Mouse (Mus musculus) olfactory bulb, adult 2 months (tissue): ENCODE results near the gene Gm45261. TPM values are rescaled to one million over a fixed set of nuclear protein-coding genes. Genes with fewer than 3 reads are reported as not detected.

Experiments
- H3K27ac ChIP-seq: fragments of 200-500 bp; 2 replicates; pipeline ENCODE4 v1.5.1; 2012; ENCODE audit warnings: low read depth, low read length; ENCODE audit not compliant: insufficient read depth
- H3K4me1 ChIP-seq: fragments of 200-500 bp; 2 replicates; pipeline ENCODE4 v1.6.1; 2012; ENCODE audit warnings: low read length; ENCODE audit not compliant: control insufficient read depth, insufficient read depth
- H3K4me3 ChIP-seq: fragments of 200-500 bp; 2 replicates; pipeline ENCODE4 v1.5.1; 2012; ENCODE audit warnings: mild to moderate bottlenecking, low read depth, low read length, moderate library complexity; ENCODE audit not compliant: insufficient read depth
- CTCF ChIP-seq: fragments of 200-500 bp; IDR thresholded peaks from 2 replicates; pipeline ENCODE4 v1.5.1; 2012; ENCODE audit warnings: low read depth, mild to moderate bottlenecking, low read length, moderate library complexity; ENCODE audit not compliant: insufficient read depth
- POLR2A ChIP-seq: fragments of 200-500 bp; IDR thresholded peaks from 2 replicates; pipeline ENCODE4 v1.6.1; 2012; ENCODE audit warnings: mild to moderate bottlenecking, low read depth, low read length, moderate library complexity; ENCODE audit not compliant: insufficient read depth
- WGBS: fragments of 180-500 bp; shearing (Covaris S2); methylation state at CpG from one replicate; pipeline ENCODE4 v1.1.7; 2018; 5-methylcytosine and 5-hydroxymethylcytosine counted together
- polyA plus RNA-seq: library from polyadenylated mRNA; stranded (reverse); fragments of >200 nt; gene quantifications from 2 replicates; pipeline ENCODE4 v1.2.4, GENCODE M21; 2012; ENCODE audit warnings: low replicate concordance; ENCODE audit not compliant: missing spikeins, insufficient read depth, insufficient read length

Gene Gm45261
- polyA plus RNA-seq = not detected in 2 replicates

GRCm38 (mm10) chr1:80461348-80461747, at the start of gene Gm45261:
TSS of gene Gm45261 (minus strand) at chr1:80461448.
- Histone ChIP-seq H3K27ac (no peak within 1 kb of the TSS), H3K4me3 (no peak within 1 kb of the TSS), H3K4me1 (no peaks in the 10 kb centered on the region)
- no peak for TF ChIP-seq CTCF
- no peak for TF ChIP-seq POLR2A
- 85% methylated on average over 6 of the region's 6 CpGs for WGBS

GRCm38 (mm10) chr1:80504757-80505156, 43.5 kb upstream of the Gm45261 start:
- H3K4me3 ChIP-seq = no peak overlapping the region
- H3K4me1 ChIP-seq = no peaks in the 10 kb centered on the region
- TF ChIP-seq POLR2A (no peak), CTCF (no peak)
- 80% methylated on average over 2 of the region's 2 CpGs for WGBS
- no peak overlapping the region for H3K27ac ChIP-seq

- 91% methylated on average over 4 of the region's 4 CpGs for WGBS
- Histone ChIP-seq H3K4me1 (no peaks in the 10 kb centered on the region), H3K4me3 (no peak overlapping the region), H3K27ac (no peak overlapping the region)
- TF ChIP-seq POLR2A (no peak), CTCF (no peak)
These were observed 42.8 kb upstream of the Gm45261 start for GRCm38 (mm10) chr1:80504081-80504480.

GRCm38 (mm10) chr1:80502456-80503165, 41.4 kb upstream of the Gm45261 start:
- WGBS = 78% methylated on average over 9 of the region's 9 CpGs
- Histone ChIP-seq H3K4me3 (no peak overlapping the region), H3K4me1 (no peaks in the 10 kb centered on the region), H3K27ac (no peak overlapping the region)
- no peak for TF ChIP-seq CTCF
- TF ChIP-seq POLR2A = no peak

GRCm38 (mm10) chr1:80499264-80499663, 38.0 kb upstream of the Gm45261 start:
- 72% methylated on average over 7 of the region's 7 CpGs for WGBS
- H3K27ac ChIP-seq = no peak overlapping the region
- H3K4me1 ChIP-seq = no peaks in the 10 kb centered on the region
- no peak for TF ChIP-seq POLR2A
- no peak for TF ChIP-seq CTCF
- no peak overlapping the region for H3K4me3 ChIP-seq

- no peaks in the 10 kb centered on the region for H3K4me1 ChIP-seq
- H3K27ac ChIP-seq = no peak overlapping the region
- no peak for TF ChIP-seq POLR2A
- TF ChIP-seq CTCF = no peak
- WGBS = 68% methylated on average over 4 of the region's 4 CpGs
- no peak overlapping the region for H3K4me3 ChIP-seq
These were observed 35.1 kb upstream of the Gm45261 start for GRCm38 (mm10) chr1:80496360-80496759.

- Histone ChIP-seq H3K4me3 (no peak overlapping the region), H3K27ac (no peak overlapping the region), H3K4me1 (no peaks in the 10 kb centered on the region)
- WGBS = 66% methylated on average over 5 of the region's 5 CpGs
- no peak for TF ChIP-seq CTCF
- no peak for TF ChIP-seq POLR2A
These were observed 22.2 kb upstream of the Gm45261 start for GRCm38 (mm10) chr1:80483419-80483818.

GRCm38 (mm10) chr1:80474942-80475341, 13.7 kb upstream of the Gm45261 start:
- H3K4me3 ChIP-seq = no peak overlapping the region
- 55% methylated on average over 1 of the region's 1 CpGs for WGBS
- no peak overlapping the region for H3K27ac ChIP-seq

GRCm38 (mm10) chr1:80472395-80472794, 11.1 kb upstream of the Gm45261 start:
- H3K4me3 ChIP-seq = no peak overlapping the region
- 100% methylated on average over 1 of the region's 1 CpGs for WGBS
- no peak overlapping the region for H3K27ac ChIP-seq
- TF ChIP-seq CTCF (no peak), POLR2A (no peak)
- H3K4me1 ChIP-seq = no peaks in the 10 kb centered on the region

More at GRCm38 (mm10) chr1:80474942-80475341, 13.7 kb upstream of the Gm45261 start:
- no peaks in the 10 kb centered on the region for H3K4me1 ChIP-seq
- TF ChIP-seq CTCF (no peak), POLR2A (no peak)
